Mouse (Mus musculus): ENCODE results near the gene Enpp3.

DNA sequence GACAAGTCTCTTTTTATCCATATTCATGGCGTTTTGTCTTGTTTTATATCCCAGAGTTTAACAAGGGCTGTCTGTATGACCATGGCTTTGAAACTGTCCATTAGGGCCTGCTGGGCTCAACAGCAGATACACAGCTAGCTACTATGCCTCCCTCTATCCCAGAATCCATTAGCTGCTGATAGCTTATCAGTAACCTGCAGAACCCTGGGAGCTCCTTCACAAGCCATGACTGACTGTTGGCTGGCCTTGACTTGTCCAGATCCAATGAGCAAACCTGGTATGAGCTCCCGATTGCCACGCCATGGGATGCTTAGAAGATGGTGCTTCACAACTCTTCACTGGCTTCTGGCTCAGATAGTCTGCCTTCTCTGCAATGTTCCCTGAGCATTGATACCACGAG lies 1.8 kb downstream of the Enpp3 start:
- no peak for TF ChIP-seq POLR2A (IDR thresholded peaks at IDR 0.05; ENCODE audit: extremely low read depth, insufficient read depth, low read length)
- TF ChIP-seq CTCF (IDR thresholded peaks at IDR 0.05; ENCODE audit: extremely low read depth, insufficient read depth, low read length): no peak

Measured in cortical plate, adult 2 months (tissue).